Mouse (Mus musculus) heart, embryonic 12.5 days (tissue): ENCODE measurements at regions not wholly inside any gene's neighbourhood (a gene's known extent, or its start where the extent isn't known, plus 50 kb on each side); places are given as distances from the start of the nearest gene placed in this dataset.

Experiments
- ATAC-seq: fragments of 200-750 bp; cut with Nextera tagmentation; 2 replicates; pipeline ENCODE4 v1.8.0; 2017; ENCODE audit warnings: moderate TSS enrichment, moderate library complexity; ENCODE audit not compliant: insufficient number of reproducible peaks, low FRiP score
- H3K27ac ChIP-seq: fragments of 300-500 bp; sonication (generic); 2 replicates; pipeline ENCODE4 v1.5.1; 2016; ENCODE audit warnings: mild to moderate bottlenecking, moderate library complexity; ENCODE audit not compliant: poor library complexity, severe bottlenecking
- H3K27me3 ChIP-seq: fragments of 300-500 bp; sonication (generic); replicated peaks from 2 replicates; pipeline ENCODE4 v1.6.1; 2016; ENCODE audit warnings: mild to moderate bottlenecking, moderate library complexity
- H3K36me3 ChIP-seq: fragments of 300-500 bp; sonication (generic); 2 replicates; pipeline ENCODE4 v1.6.1; 2016; ENCODE audit warnings: mild to moderate bottlenecking, moderate library complexity
- H3K4me1 ChIP-seq: fragments of 300-500 bp; sonication (generic); replicated peaks from 2 replicates; pipeline ENCODE4 v1.6.1; 2016; ENCODE audit warnings: mild to moderate bottlenecking
- H3K4me2 ChIP-seq: fragments of 300-500 bp; sonication (generic); 2 replicates; pipeline ENCODE4 v1.6.1; 2016; ENCODE audit warnings: mild to moderate bottlenecking, moderate library complexity
- H3K4me3 ChIP-seq: fragments of 300-500 bp; sonication (generic); 2 replicates; pipeline ENCODE4 v1.5.1; 2016; ENCODE audit warnings: mild to moderate bottlenecking
- H3K9ac ChIP-seq: fragments of 300-500 bp; sonication (generic); 2 replicates; pipeline ENCODE4 v1.6.1; 2016; ENCODE audit warnings: mild to moderate bottlenecking, moderate library complexity
- H3K9me3 ChIP-seq: fragments of 300-500 bp; sonication (generic); replicated peaks from 2 replicates; pipeline ENCODE4 v1.6.1; 2016; ENCODE audit warnings: mild to moderate bottlenecking, moderate library complexity
- whole genome bisulfite sequencing: fragments of 180-500 bp; shearing (Covaris S2); methylation state at CpG from one replicate; pipeline ENCODE4 v1.1.7; 2016; 5-methylcytosine and 5-hydroxymethylcytosine counted together

- H3K9ac ChIP-seq, result no peak overlapping the region
- no peaks in the 10 kb centered on the region for H3K27me3 ChIP-seq
- peaks cover 14% of the 10 kb centered on the region for H3K9me3 ChIP-seq
- no peaks in the 10 kb centered on the region for H3K36me3 ChIP-seq
- no peak for ATAC-seq
- H3K4me3 ChIP-seq, result no peak overlapping the region
- no peak overlapping the region for H3K27ac ChIP-seq
- no peak overlapping the region for H3K4me2 ChIP-seq
- peaks cover 15% of the 10 kb centered on the region for H3K4me1 ChIP-seq
- WGBS, result 86% methylated on average over 3 of the region's 3 CpGs
Observed at GRCm38 (mm10) chr1:165086131-165086530, 74.4 kb downstream of the Tbx19 start.

DNA sequence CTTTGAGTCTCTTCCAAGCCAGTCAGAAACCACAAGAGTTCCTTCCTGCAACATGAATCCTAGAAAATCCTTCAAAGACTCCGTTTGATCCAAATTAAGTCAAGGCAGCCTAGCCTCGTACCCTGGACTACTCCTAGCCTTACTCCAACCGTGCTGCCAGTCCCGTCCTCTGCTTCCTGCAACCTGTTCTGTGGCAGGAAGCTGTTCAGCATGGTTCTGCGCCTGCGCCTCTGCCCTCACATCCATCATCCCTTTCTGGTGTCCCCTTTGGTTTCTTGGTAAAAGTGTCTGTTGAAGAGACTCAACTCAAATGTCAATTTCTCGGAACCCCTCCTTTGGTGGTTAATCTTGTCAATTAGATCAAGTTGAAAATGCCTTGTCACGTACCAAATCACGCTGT lies 75.8 kb downstream of the Tbx19 start:
- Histone ChIP-seq H3K4me2 (no peak overlapping the region), H3K4me3 (no peak overlapping the region), H3K27ac (no peak overlapping the region), H3K9me3 (peaks cover 14% of the 10 kb centered on the region), H3K9ac (no peak overlapping the region), H3K36me3 (no peaks in the 10 kb centered on the region), H3K27me3 (no peaks in the 10 kb centered on the region), H3K4me1 (peaks cover 7% of the 10 kb centered on the region)
- WGBS, result 90% methylated on average over 9 of the region's 9 CpGs
- ATAC-seq, result no peak

DNA sequence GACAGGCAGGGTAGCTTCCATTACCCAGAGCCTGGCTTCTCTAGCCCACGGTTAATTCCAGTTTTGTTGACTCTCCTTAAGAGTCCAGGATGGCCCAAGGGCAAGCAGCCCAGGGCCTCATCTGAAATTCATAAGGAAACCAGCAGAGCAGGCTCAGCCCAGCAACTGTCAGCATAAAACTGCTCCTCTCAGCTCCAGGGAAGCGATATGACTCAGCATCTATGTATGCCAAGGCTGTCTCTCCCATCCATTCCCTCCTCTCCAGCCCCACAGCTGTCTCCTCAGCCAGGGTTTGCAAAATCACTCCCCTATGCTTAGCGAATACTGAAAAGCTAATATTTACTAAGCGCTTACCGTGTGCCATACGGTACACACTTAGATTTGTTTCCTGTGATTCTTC lies 76.4 kb downstream of the Tbx19 start:
- 80% methylated on average over 6 of the region's 6 CpGs for WGBS
- no peak overlapping the region for H3K9ac ChIP-seq
- H3K4me3 ChIP-seq, result no peak overlapping the region
- H3K4me1 ChIP-seq, result peaks cover 2% of the 10 kb centered on the region
- H3K9me3 ChIP-seq, result peaks cover 14% of the 10 kb centered on the region
- ATAC-seq, result no peak
- H3K36me3 ChIP-seq, result no peaks in the 10 kb centered on the region
- no peak overlapping the region for H3K4me2 ChIP-seq
- H3K27ac ChIP-seq, result no peak overlapping the region
- H3K27me3 ChIP-seq, result no peaks in the 10 kb centered on the region

DNA sequence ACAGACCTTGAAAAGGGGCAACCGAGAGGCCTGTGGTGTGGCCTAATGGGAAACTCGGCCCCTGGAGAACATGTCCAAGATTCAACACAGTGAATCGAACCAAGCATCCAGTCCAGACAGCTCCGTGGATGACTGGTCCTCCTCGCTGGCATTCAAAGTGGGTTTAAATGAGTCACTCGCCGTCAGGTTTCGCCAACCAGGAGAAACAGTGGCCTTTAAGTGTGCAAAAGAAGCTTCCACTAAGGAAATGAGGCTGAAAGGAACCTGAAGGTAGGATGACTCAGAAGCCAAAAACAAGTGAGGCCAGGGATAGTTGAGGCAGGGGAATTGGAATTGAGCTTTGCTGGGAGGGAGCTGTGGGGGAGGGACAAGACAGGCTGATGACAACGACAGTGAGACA lies 80.2 kb downstream of the Tbx19 start:
- WGBS, result 91% methylated on average over 9 of the region's 9 CpGs
- no peak overlapping the region for H3K4me3 ChIP-seq
- ATAC-seq, result no peak
- H3K4me2 ChIP-seq, result no peak overlapping the region
- peaks cover 10% of the 10 kb centered on the region for H3K4me1 ChIP-seq
- peaks cover 6% of the 10 kb centered on the region for H3K9me3 ChIP-seq
- H3K36me3 ChIP-seq, result no peaks in the 10 kb centered on the region
- H3K9ac ChIP-seq, result no peak overlapping the region
- H3K27ac ChIP-seq, result no peak overlapping the region
- H3K27me3 ChIP-seq, result no peaks in the 10 kb centered on the region

DNA sequence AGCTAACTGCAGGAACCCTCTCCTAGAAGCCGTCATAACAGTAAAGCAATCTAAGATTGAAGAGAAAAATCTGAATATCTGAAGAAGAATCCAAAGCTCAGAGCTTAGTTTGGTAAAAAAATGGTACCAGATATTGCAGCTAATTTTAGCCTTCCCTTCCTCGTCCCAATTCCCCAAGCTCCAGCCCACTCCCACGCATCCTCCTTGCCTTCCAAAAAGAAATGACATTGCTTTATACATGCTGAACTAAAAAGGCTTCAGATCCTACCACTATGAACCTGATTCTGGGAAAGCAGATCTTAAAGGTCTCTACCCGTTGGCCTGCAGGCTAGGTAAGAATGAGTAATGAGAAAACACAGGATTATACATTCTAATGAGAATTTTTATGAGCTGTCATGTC lies 83.3 kb downstream of the Tbx19 start:
- no peak for ATAC-seq
- WGBS, result 61% methylated on average over 4 of the region's 4 CpGs

DNA sequence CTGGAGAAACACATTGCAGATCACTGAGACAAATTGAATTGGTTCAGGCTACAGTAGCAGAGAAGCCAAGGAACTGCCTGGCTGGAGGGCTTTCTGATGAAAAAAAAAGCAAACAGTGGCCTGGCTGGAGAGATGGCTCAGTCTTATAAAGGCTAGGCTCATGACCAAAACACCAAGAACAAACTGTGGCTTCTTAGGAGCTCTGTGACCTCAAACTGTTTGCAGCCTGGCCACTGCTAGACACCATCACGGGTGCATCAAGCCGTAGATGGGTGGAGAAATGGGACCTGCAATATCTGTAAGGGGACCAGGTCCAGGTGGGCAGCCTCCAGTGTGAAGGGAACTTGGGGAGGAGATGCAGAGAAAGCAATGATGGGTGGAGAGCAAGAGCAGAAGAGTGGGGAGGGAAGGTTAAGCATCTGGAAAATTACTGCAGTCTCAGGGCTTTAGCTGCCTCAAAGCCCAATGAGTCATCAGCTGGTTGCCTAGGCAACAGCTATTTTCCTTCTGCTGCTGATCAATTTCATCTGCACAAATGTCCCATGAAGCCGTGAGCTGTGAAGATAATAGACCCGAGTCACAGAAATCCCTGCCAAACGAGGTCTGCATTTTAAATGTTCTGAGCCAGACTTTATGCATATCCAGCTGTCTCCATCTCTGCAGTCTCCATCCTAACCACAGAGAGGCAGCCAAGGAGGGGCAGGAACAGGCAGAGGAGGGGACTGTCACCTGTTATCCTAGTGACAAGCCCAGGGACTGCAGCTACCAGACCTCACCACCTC lies 85.1 kb downstream of the Tbx19 start:
- Histone ChIP-seq H3K27ac (0 out of 2 replicates have a peak overlapping the region, but pooled peaks have one; percentile 38), H3K4me3 (no peak overlapping the region), H3K36me3 (no peaks in the 10 kb centered on the region), H3K4me2 (no peak overlapping the region), H3K4me1 (peaks cover 14% of the 10 kb centered on the region), H3K27me3 (no peaks in the 10 kb centered on the region), H3K9me3 (no peaks in the 10 kb centered on the region; the same call in 1 of the 2 replicates), H3K9ac (0 out of 2 replicates have a peak overlapping the region, but pooled peaks have one; percentile 35)
- ATAC-seq, result no peak
- 53% methylated on average over 5 of the region's 5 CpGs for WGBS

More for the DNA sequence above, 83.3 kb downstream of the Tbx19 start:
- Histone ChIP-seq H3K27ac (no peak overlapping the region), H3K9me3 (peaks cover 6% of the 10 kb centered on the region), H3K36me3 (no peaks in the 10 kb centered on the region), H3K4me3 (no peak overlapping the region), H3K27me3 (no peaks in the 10 kb centered on the region), H3K9ac (no peak overlapping the region), H3K4me1 (peaks cover 14% of the 10 kb centered on the region), H3K4me2 (no peak overlapping the region)

GRCm38 (mm10) chr1:165071831-165072491 lies 88.6 kb downstream of the Tbx19 start:
- Histone ChIP-seq H3K9me3 (no peaks in the 10 kb centered on the region), H3K4me3 (no peak overlapping the region), H3K9ac (no peak overlapping the region), H3K4me1 (peaks cover 12% of the 10 kb centered on the region), H3K4me2 (no peak overlapping the region), H3K27ac (no peak overlapping the region), H3K27me3 (no peaks in the 10 kb centered on the region), H3K36me3 (no peaks in the 10 kb centered on the region)
- 81% methylated on average over 4 of the region's 4 CpGs for WGBS
- ATAC-seq, result no peak

DNA sequence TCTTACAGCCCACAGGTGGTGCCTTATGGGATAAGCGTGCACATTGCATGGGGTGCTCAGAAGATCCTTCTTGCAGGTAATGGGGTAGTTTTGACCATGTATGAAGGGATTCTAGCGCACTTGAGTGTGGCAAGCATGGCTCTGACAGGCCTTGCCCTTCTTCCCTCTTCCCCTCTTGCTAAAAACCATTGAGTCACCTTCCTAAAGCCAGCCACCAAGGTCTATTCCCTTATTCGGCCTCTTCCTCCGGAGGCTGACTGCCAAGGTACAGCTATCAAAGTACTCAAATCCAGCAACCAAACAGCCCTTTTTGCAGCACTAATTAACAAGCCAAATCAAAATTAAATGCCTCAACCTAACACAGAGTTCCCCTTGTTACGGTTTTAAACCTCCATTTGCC lies 95.6 kb downstream of the Tbx19 start:
- H3K9me3 ChIP-seq, result no peaks in the 10 kb centered on the region; the same call in 1 of the 2 replicates
- H3K36me3 ChIP-seq, result no peaks in the 10 kb centered on the region
- no peak overlapping the region for H3K9ac ChIP-seq
- no peak for ATAC-seq
- no peak overlapping the region for H3K4me3 ChIP-seq
- no peak overlapping the region for H3K4me2 ChIP-seq
- no peak overlapping the region for H3K27ac ChIP-seq
- H3K27me3 ChIP-seq, result no peaks in the 10 kb centered on the region
- 87% methylated on average over 5 of the region's 5 CpGs for WGBS
- no peaks in the 10 kb centered on the region for H3K4me1 ChIP-seq

- ATAC-seq, result no peak
- no peaks in the 10 kb centered on the region; the same call in 1 of the 2 replicates for H3K9me3 ChIP-seq
- H3K9ac ChIP-seq, result no peak overlapping the region
- no peaks in the 10 kb centered on the region for H3K36me3 ChIP-seq
- H3K27ac ChIP-seq, result no peak overlapping the region
- no peak overlapping the region for H3K4me3 ChIP-seq
- no peak overlapping the region for H3K4me2 ChIP-seq
- H3K4me1 ChIP-seq, result no peaks in the 10 kb centered on the region
- no peaks in the 10 kb centered on the region for H3K27me3 ChIP-seq
- WGBS, result 82% methylated on average over 8 of the region's 8 CpGs
Observed at GRCm38 (mm10) chr1:165062813-165063492, 97.6 kb downstream of the Tbx19 start.

DNA sequence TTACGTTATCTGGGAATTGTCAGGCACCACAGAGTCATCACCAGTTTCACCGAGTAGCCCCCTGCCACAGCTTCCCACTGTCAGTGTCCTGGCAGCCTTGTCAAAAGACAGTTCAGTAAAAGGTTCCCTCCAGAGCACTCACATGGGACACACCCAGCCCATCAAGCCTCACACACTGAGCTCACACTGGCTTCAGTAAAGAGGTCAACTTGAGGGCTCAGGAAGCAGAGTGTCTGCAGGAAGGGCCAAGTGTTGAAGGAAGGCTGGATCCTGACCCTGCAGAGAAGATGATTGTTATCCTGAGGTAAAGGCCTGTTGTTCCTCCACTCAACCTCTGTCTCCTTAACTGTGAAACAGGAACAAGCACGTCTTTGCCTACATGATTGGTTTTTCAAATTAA lies 99.2 kb downstream of the Tbx19 start:
- no peaks in the 10 kb centered on the region for H3K4me1 ChIP-seq
- H3K27me3 ChIP-seq, result no peaks in the 10 kb centered on the region
- no peak overlapping the region for H3K4me2 ChIP-seq
- no peak overlapping the region for H3K27ac ChIP-seq
- ATAC-seq, result 0 out of 2 replicates have a peak, but pooled peaks have one; percentile 29
- no peak overlapping the region for H3K4me3 ChIP-seq
- WGBS, result 51% methylated on average over 3 of the region's 3 CpGs
- no peaks in the 10 kb centered on the region for H3K36me3 ChIP-seq
- H3K9me3 ChIP-seq, result no peaks in the 10 kb centered on the region; the same call in 1 of the 2 replicates
- no peak overlapping the region for H3K9ac ChIP-seq

GRCm38 (mm10) chr1:165054245-165054644 lies 106.3 kb downstream of the Tbx19 start:
- ATAC-seq, result no peak
- H3K27me3 ChIP-seq, result no peaks in the 10 kb centered on the region
- H3K9me3 ChIP-seq, result no peaks in the 10 kb centered on the region
- H3K4me2 ChIP-seq, result no peak overlapping the region
- H3K9ac ChIP-seq, result no peak overlapping the region
- no peaks in the 10 kb centered on the region for H3K36me3 ChIP-seq
- 84% methylated on average over 6 of the region's 6 CpGs for WGBS
- H3K4me3 ChIP-seq, result no peak overlapping the region
- no peak overlapping the region for H3K27ac ChIP-seq
- H3K4me1 ChIP-seq, result 0 out of 2 replicates have a peak, but pooled peaks cover 4% of the 10 kb centered on the region
